Mouse (Mus musculus) bone marrow, adult 2 months (tissue): Measurements from ENCODE around the gene Wnk4. TPM values are rescaled to one million over a fixed set of nuclear protein-coding genes. Genes with fewer than 3 reads are reported as not detected.

ENCODE experiments used
- H3K27ac ChIP-seq: fragments of 200-500 bp; 2 replicates; pipeline ENCODE4 v1.5.1; 2012; ENCODE audit warnings: low read depth, mild to moderate bottlenecking, control low read depth, inconsistent platforms, low read length; ENCODE audit not compliant: control insufficient read depth, poor library complexity, insufficient read depth
- H3K4me1 ChIP-seq: fragments of 200-500 bp; 2 replicates; pipeline ENCODE4 v1.6.1; 2011; ENCODE audit warnings: low read length; ENCODE audit not compliant: control insufficient read depth, insufficient read depth
- H3K4me3 ChIP-seq: fragments of 200-500 bp; replicated peaks from 2 replicates; pipeline ENCODE3; 2011; ENCODE audit warnings: mild to moderate bottlenecking, low read depth, low read length, control low read depth; ENCODE audit not compliant: control insufficient read depth
- CTCF ChIP-seq: fragments of 200-500 bp; IDR thresholded peaks from 2 replicates; pipeline ENCODE4 v1.5.1; 2011; ENCODE audit warnings: low read length, control low read depth; ENCODE audit not compliant: control insufficient read depth, insufficient read depth
- POLR2A ChIP-seq: fragments of 200-500 bp; IDR thresholded peaks from 2 replicates; pipeline ENCODE4 v1.6.1; 2011; ENCODE audit warnings: low read depth, mild to moderate bottlenecking, control low read depth, low read length, borderline replicate concordance; ENCODE audit not compliant: control insufficient read depth
- WGBS: fragments of 180-500 bp; shearing (Covaris S2); methylation state at CpG from one replicate; pipeline ENCODE4 v1.1.7; 2018; 5-methylcytosine and 5-hydroxymethylcytosine counted together
- polyA plus RNA-seq: library from polyadenylated mRNA; stranded (reverse); fragments of >200 nt; gene quantifications from 2 replicates; pipeline ENCODE4 v1.2.4, GENCODE M21; 2011; ENCODE audit warnings: low replicate concordance; ENCODE audit not compliant: missing spikeins, insufficient read depth, insufficient read length

Gene Wnk4
- polyA plus RNA-seq, 1 experiment, result 19.8 TPM

- Histone ChIP-seq H3K4me1 (no peaks in the 10 kb centered on the region), H3K27ac (no peak overlapping the region), H3K4me3 (no peak overlapping the region)
- 14% methylated on average over 32 of the region's 32 CpGs for WGBS
- no peak for TF ChIP-seq POLR2A
- TF ChIP-seq CTCF, result no peak
Observed at GRCm38 (mm10) chr11:101263138-101263988, 3.0 kb downstream of the Wnk4 start.

DNA sequence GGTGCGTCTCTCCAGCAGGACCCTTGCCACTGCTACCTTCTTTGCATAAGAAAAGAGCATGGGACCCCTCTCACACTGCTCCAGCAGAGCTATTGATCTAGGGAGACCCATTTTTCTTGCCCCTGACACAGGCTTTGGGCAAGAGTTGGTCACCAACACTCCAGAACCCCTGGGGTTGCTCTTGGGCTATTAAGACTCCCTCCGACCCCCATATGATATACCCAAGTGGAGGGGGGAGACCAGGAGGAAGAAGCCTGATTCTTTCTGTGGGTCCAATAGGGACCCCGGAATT, 3.6 kb downstream of the Wnk4 start:
- Histone ChIP-seq H3K4me1 (no peaks in the 10 kb centered on the region), H3K4me3 (no peak overlapping the region)
- WGBS, result 38% methylated on average over 3 of the region's 3 CpGs

GRCm38 (mm10) chr11:101264954-101265471, 4.6 kb downstream of the Wnk4 start:
- 15% methylated on average over 31 of the region's 31 CpGs for WGBS
- Histone ChIP-seq H3K4me1 (no peaks in the 10 kb centered on the region), H3K4me3 (no peak overlapping the region), H3K27ac (no peak overlapping the region)
- TF ChIP-seq POLR2A, result no peak
- TF ChIP-seq CTCF, result no peak

More for the DNA sequence above, 3.6 kb downstream of the Wnk4 start:
- H3K27ac ChIP-seq, result no peak overlapping the region
- TF ChIP-seq POLR2A (no peak), CTCF (no peak)

DNA sequence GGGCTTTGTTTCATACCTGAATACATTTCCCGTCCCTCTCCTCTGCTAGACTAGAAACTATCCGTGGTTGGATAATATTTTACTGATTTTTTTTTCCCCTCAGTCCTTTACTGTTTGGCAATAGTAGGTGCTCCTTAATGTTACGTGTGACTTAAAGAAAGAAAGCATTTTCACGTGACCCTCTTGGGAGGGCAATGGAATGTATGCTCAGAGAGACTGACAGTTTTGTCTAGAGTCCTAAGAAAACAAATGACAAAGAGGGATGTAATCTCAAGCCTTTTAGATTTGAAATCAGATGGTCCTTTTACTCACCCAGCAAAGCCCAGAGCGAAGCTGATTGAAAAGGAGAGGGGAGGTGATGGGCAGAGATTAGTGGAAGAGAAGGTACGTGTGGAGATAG, 5.5 kb downstream of the Wnk4 start:
- TF ChIP-seq CTCF (no peak), POLR2A (no peak)

DNA sequence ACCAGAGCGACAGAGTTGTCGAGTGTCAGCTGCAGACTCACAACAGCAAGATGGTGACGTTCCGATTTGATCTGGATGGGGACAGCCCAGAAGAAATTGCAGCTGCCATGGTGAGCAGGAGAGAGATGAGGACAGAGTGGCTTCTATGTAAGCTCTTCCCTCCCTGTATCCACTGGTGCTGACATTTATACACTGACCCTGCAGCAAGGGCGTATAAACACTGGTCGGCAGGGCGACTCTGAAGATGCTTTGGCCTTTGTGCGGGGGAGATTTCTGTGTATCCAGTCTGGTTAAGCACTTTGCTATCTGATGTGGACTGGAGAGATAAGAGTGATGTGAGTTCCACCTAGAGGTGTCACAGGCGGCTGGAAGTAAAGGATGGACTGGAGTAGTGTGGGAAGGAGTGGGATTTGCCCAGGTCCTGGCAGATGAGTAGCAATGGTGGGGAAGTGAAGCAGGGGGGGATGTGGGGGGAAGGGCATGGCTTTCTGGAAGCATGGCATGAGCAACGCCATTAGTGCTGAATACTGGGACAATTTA, 9.3 kb downstream of the Wnk4 start:
- no peak for TF ChIP-seq POLR2A
- TF ChIP-seq CTCF, result no peak
- Histone ChIP-seq H3K4me3 (no peak overlapping the region), H3K27ac (no peak overlapping the region), H3K4me1 (no peaks in the 10 kb centered on the region)
- WGBS, result 38% methylated on average over 10 of the region's 10 CpGs

More for the DNA sequence above, 5.5 kb downstream of the Wnk4 start:
- H3K27ac ChIP-seq, result no peak overlapping the region
- 49% methylated on average over 6 of the region's 6 CpGs for WGBS
- no peak overlapping the region for H3K4me3 ChIP-seq
- H3K4me1 ChIP-seq, result no peaks in the 10 kb centered on the region

DNA sequence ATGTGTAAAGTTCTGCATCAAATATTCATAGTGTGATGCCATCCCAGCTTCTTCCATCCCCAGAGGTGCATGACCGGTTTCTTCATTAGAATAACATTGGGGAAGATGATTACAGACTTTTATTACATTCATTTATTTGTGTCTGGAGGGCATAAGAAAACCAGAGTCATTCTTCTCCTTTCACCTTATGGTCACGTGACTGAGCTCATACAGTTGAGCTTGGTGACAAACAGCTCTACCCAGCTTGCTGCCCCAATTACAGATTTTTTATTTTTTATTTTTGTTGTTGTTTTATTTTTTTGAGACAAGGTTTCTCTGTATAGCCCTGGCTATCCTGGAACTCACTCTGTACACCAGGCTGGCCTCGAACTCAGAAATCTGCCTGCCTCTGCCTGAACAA, 12.1 kb downstream of the Wnk4 start:
- Histone ChIP-seq H3K4me1 (0 out of 2 replicates have a peak, but pooled peaks cover 1% of the 10 kb centered on the region), H3K4me3 (no peak overlapping the region), H3K27ac (no peak overlapping the region)
- TF ChIP-seq POLR2A, result no peak
- TF ChIP-seq CTCF, result no peak
- 69% methylated on average over 3 of the region's 3 CpGs for WGBS

- H3K27ac ChIP-seq, result no peak overlapping the region
- peaks cover 3% of the 10 kb centered on the region for H3K4me1 ChIP-seq
- TF ChIP-seq POLR2A, result no peak
- no peak for TF ChIP-seq CTCF
- no peak overlapping the region for H3K4me3 ChIP-seq
- WGBS, result 74% methylated on average over 4 of the region's 4 CpGs
Observed at GRCm38 (mm10) chr11:101275309-101275708, 14.9 kb downstream of the Wnk4 start.

- Histone ChIP-seq H3K4me3 (no peak overlapping the region), H3K27ac (no peak overlapping the region), H3K4me1 (peaks cover 3% of the 10 kb centered on the region)
- TF ChIP-seq CTCF (no peak), POLR2A (no peak)
- 80% methylated on average over 27 of the region's 27 CpGs for WGBS
Observed at GRCm38 (mm10) chr11:101276319-101277070, 16.1 kb downstream of the Wnk4 start.
